Mouse (Mus musculus): ENCODE data around the gene St6galnac1.

St6galnac1 gene

GRCm38 (mm10) chr11:116729276-116730008 lies 45.9 kb downstream of the St6galnac1 start:
- DNase-seq (ENCODE audit: low spot score in 2 of 2) = no peak

GRCm38 (mm10) chr11:116726156-116726555 lies 49.2 kb downstream of the St6galnac1 start:
- DNase-seq (ENCODE audit: low spot score in 2 of 2) = no peak

- DNase-seq (ENCODE audit: low spot score in 2 of 2) = no peak
These were observed 50.0 kb downstream of the St6galnac1 start for GRCm38 (mm10) chr11:116725031-116725948.

- DNase-seq (ENCODE audit: low spot score in 2 of 2) = no peak
These were observed 52.2 kb downstream of the St6galnac1 start for GRCm38 (mm10) chr11:116723064-116723463.

- DNase-seq (ENCODE audit: low spot score in 2 of 2) = no peak
These were observed 53.6 kb downstream of the St6galnac1 start for GRCm38 (mm10) chr11:116721548-116722271.

GRCm38 (mm10) chr11:116720319-116720865 lies 54.9 kb downstream of the St6galnac1 start:
- DNase-seq (ENCODE audit: low spot score in 2 of 2) = no peak

Measured in frontal cortex, postnatal 25 days (tissue).